Mouse (Mus musculus) fibroblast of lung, adult 2 months (primary cell): ENCODE measurements at regions not wholly inside any gene's neighbourhood (a gene's known extent, or its start where the extent isn't known, plus 50 kb on each side); places are given as distances from the start of the nearest gene placed in this dataset.
A peak's percentile ranks its signal among the peaks of the same experiment; 100 is the strongest.

Experiments used
- DNase-seq: peaks from one replicate; pipeline ENCODE4 v3.0.0-alpha.2; 2011; ENCODE audit warnings: low read depth

- no peak for DNase-seq
Measured at GRCm38 (mm10) chr9:61673575-61674203, 240.7 kb downstream of the Rplp1 start.

- no peak for DNase-seq
Measured at GRCm38 (mm10) chr9:61670986-61671385, 243.4 kb downstream of the Rplp1 start.

GRCm38 (mm10) chr9:61669729-61670520, 244.4 kb downstream of the Rplp1 start:
- peak; percentile 96 for DNase-seq

GRCm38 (mm10) chr9:61668723-61669122, 245.6 kb downstream of the Rplp1 start:
- DNase-seq = no peak

- DNase-seq = no peak
Measured at GRCm38 (mm10) chr9:61668157-61668697, 246.1 kb downstream of the Rplp1 start.

GRCm38 (mm10) chr9:61667453-61668074, 246.8 kb downstream of the Rplp1 start:
- DNase-seq = no peak

GRCm38 (mm10) chr9:61666761-61667332, 247.5 kb downstream of the Rplp1 start:
- DNase-seq = no peak

- DNase-seq = no peak
Measured at GRCm38 (mm10) chr9:61666118-61666517, 248.2 kb downstream of the Rplp1 start.

GRCm38 (mm10) chr9:61665254-61665653, 249.1 kb downstream of the Rplp1 start:
- no peak for DNase-seq

GRCm38 (mm10) chr9:61664000-61664622, 250.2 kb downstream of the Rplp1 start:
- no peak for DNase-seq

- DNase-seq = no peak
Measured at GRCm38 (mm10) chr9:61662055-61663028, 252.0 kb downstream of the Rplp1 start.

GRCm38 (mm10) chr9:61660191-61660590, 254.2 kb downstream of the Rplp1 start:
- no peak for DNase-seq

- no peak for DNase-seq
Measured at GRCm38 (mm10) chr9:61657996-61658395, 256.3 kb downstream of the Rplp1 start.

- peak; percentile 64 for DNase-seq
Measured at GRCm38 (mm10) chr9:61655433-61655981, 258.8 kb downstream of the Rplp1 start.

- no peak for DNase-seq
Measured at GRCm38 (mm10) chr9:61645661-61646425, 268.5 kb downstream of the Rplp1 start.

GRCm38 (mm10) chr9:61640739-61641138, 268.6 kb downstream of the Tle3 start:
- DNase-seq = no peak

- DNase-seq = no peak
Measured at GRCm38 (mm10) chr9:61638908-61639307, 266.7 kb downstream of the Tle3 start.

- no peak for DNase-seq
Measured at GRCm38 (mm10) chr9:61633936-61634335, 261.8 kb downstream of the Tle3 start.

GRCm38 (mm10) chr9:61632602-61633001, 260.4 kb downstream of the Tle3 start:
- no peak for DNase-seq

- DNase-seq = no peak
Measured at GRCm38 (mm10) chr9:61631097-61631496, 258.9 kb downstream of the Tle3 start.
